Mouse (Mus musculus) neural tube, embryonic 14.5 days (tissue): ENCODE results near the gene Tut4. TPM values are rescaled to one million over a fixed set of nuclear protein-coding genes. Genes with fewer than 3 reads are reported as not detected.

ENCODE experiments used
- ATAC-seq: fragments of 200-750 bp; cut with Nextera tagmentation; 2 replicates; pipeline ENCODE4 v1.8.0; 2017; ENCODE audit warnings: low read depth, mild to moderate bottlenecking, moderate TSS enrichment, moderate library complexity
- H3K27ac ChIP-seq: fragments of 300-500 bp; sonication (generic); 2 replicates; pipeline ENCODE4 v1.5.1; 2014; ENCODE audit warnings: low read depth, mild to moderate bottlenecking, control low read depth, low read length, moderate library complexity, mixed read lengths
- H3K27me3 ChIP-seq: fragments of 300-500 bp; sonication (generic); 2 replicates; pipeline ENCODE4 v1.6.1; 2014; ENCODE audit warnings: low read length; ENCODE audit not compliant: control insufficient read depth, insufficient read depth
- H3K36me3 ChIP-seq: fragments of 300-500 bp; sonication (generic); 2 replicates; pipeline ENCODE4 v1.6.1; 2014; ENCODE audit warnings: low read length, mixed read lengths; ENCODE audit not compliant: control insufficient read depth, insufficient read depth
- H3K4me1 ChIP-seq: fragments of 300-500 bp; sonication (generic); 2 replicates; pipeline ENCODE4 v1.6.1; 2014; ENCODE audit warnings: low read length; ENCODE audit not compliant: control insufficient read depth, insufficient read depth
- H3K4me2 ChIP-seq: fragments of 300-500 bp; sonication (generic); 2 replicates; pipeline ENCODE4 v1.6.1; 2014; ENCODE audit warnings: mild to moderate bottlenecking, low read depth, low read length, control low read depth
- H3K4me3 ChIP-seq: fragments of 300-500 bp; sonication (generic); 2 replicates; pipeline ENCODE4 v1.5.1; 2014; ENCODE audit warnings: low read depth, low read length, control low read depth, mixed read lengths
- H3K9ac ChIP-seq: fragments of 300-500 bp; sonication (generic); replicated peaks from 2 replicates; pipeline ENCODE4 v1.6.1; 2014; ENCODE audit warnings: low read depth, mild to moderate bottlenecking, control low read depth, low read length, mixed read lengths
- H3K9me3 ChIP-seq: fragments of 300-500 bp; sonication (generic); 2 replicates; pipeline ENCODE4 v1.6.1; 2016; ENCODE audit warnings: low read length; ENCODE audit not compliant: control insufficient read depth
- WGBS: fragments of 180-500 bp; shearing (Covaris S2); extraction: QIAGEN DNeasy Blood & Tissue Kit; methylation state at CpG from one replicate; pipeline ENCODE4 v1.1.7; 2014; 5-methylcytosine and 5-hydroxymethylcytosine counted together
- polyA plus RNA-seq: library from polyadenylated mRNA; unstranded; fragments of >200 nt; fragmentation: Nextera tagmentation; extraction: Ambion mirVana; gene quantifications from 2 replicates; pipeline ENCODE4 v1.2.1, GENCODE M21; 2014

The Tut4 gene
- polyA plus RNA-seq, 1 experiment from 2014 or later = 65.8 TPM

GRCm38 (mm10) chr4:108579743-108580411 is 120.7 kb downstream of the Tut4 start:
- Histone ChIP-seq H3K9ac (0 out of 2 replicates have a peak overlapping the region, but pooled peaks have one; percentile 21), H3K4me2 (peak overlapping the region; percentile 91), H3K27ac (no peak overlapping the region), H3K4me1 (peaks cover 15% of the 10 kb centered on the region; the same call in 1 of the 2 replicates), H3K27me3 (no peaks in the 10 kb centered on the region), H3K36me3 (peaks cover 16% of the 10 kb centered on the region; the same call in 1 of the 2 replicates), H3K9me3 (no peaks in the 10 kb centered on the region), H3K4me3 (peak overlapping the region; percentile 83)
- ATAC-seq = no peak
- 3% methylated on average over 16 of the region's 16 CpGs for WGBS

- Histone ChIP-seq H3K4me1 (no peaks in the 10 kb centered on the region), H3K9ac (no peak overlapping the region), H3K27ac (no peak overlapping the region), H3K9me3 (no peaks in the 10 kb centered on the region), H3K27me3 (no peaks in the 10 kb centered on the region), H3K36me3 (no peaks in the 10 kb centered on the region), H3K4me2 (no peak overlapping the region), H3K4me3 (no peak overlapping the region)
- no peak for ATAC-seq
- WGBS = 91% methylated on average over 2 of the region's 2 CpGs
Measured at GRCm38 (mm10) chr4:108593376-108593775, 134.2 kb downstream of the Tut4 start.

GRCm38 (mm10) chr4:108595785-108596184 is 136.6 kb downstream of the Tut4 start:
- H3K27me3 ChIP-seq = no peaks in the 10 kb centered on the region
- H3K36me3 ChIP-seq = no peaks in the 10 kb centered on the region
- H3K4me3 ChIP-seq = no peak overlapping the region
- no peak overlapping the region for H3K4me2 ChIP-seq
- no peak overlapping the region for H3K27ac ChIP-seq
- 87% methylated on average over 1 of the region's 1 CpGs for WGBS
- no peaks in the 10 kb centered on the region for H3K4me1 ChIP-seq
- no peak overlapping the region for H3K9ac ChIP-seq
- no peak for ATAC-seq
- H3K9me3 ChIP-seq = no peaks in the 10 kb centered on the region

- ATAC-seq = no peak
- H3K36me3 ChIP-seq = no peaks in the 10 kb centered on the region
- H3K4me3 ChIP-seq = no peak overlapping the region
- H3K4me1 ChIP-seq = no peaks in the 10 kb centered on the region
- H3K27ac ChIP-seq = no peak overlapping the region
- no peaks in the 10 kb centered on the region for H3K27me3 ChIP-seq
- H3K4me2 ChIP-seq = no peak overlapping the region
- no peak overlapping the region for H3K9ac ChIP-seq
- H3K9me3 ChIP-seq = no peaks in the 10 kb centered on the region
- 92% methylated on average over 4 of the region's 4 CpGs for WGBS
Measured at GRCm38 (mm10) chr4:108598306-108598705, 139.1 kb downstream of the Tut4 start.

- ATAC-seq = no peak
- peaks cover 3% of the 10 kb centered on the region; the same call in 1 of the 2 replicates for H3K36me3 ChIP-seq
- no peak overlapping the region for H3K4me2 ChIP-seq
- H3K4me1 ChIP-seq = no peaks in the 10 kb centered on the region
- H3K9ac ChIP-seq = no peak overlapping the region
- no peak overlapping the region for H3K27ac ChIP-seq
- no peaks in the 10 kb centered on the region for H3K9me3 ChIP-seq
- no peaks in the 10 kb centered on the region for H3K27me3 ChIP-seq
- no peak overlapping the region for H3K4me3 ChIP-seq
- 92% methylated on average over 7 of the region's 7 CpGs for whole genome bisulfite sequencing
Measured at GRCm38 (mm10) chr4:108601870-108602269, 142.6 kb downstream of the Tut4 start.

- no peak for ATAC-seq
- H3K4me3 ChIP-seq = no peak overlapping the region
- H3K27ac ChIP-seq = no peak overlapping the region
- 96% methylated on average over 3 of the region's 3 CpGs for WGBS
- no peak overlapping the region for H3K9ac ChIP-seq
- H3K9me3 ChIP-seq = no peaks in the 10 kb centered on the region
- H3K4me2 ChIP-seq = no peak overlapping the region
- no peaks in the 10 kb centered on the region for H3K4me1 ChIP-seq
- peaks cover 3% of the 10 kb centered on the region; the same call in 1 of the 2 replicates for H3K36me3 ChIP-seq
- H3K27me3 ChIP-seq = no peaks in the 10 kb centered on the region
Measured at GRCm38 (mm10) chr4:108608651-108609050, 149.4 kb downstream of the Tut4 start.

Other genes with a start within 250 kb of the Tut4 start
- not detected in 2 replicates for gene Zyg11a, start 241.4 kb upstream of the Tut4 start, polyA plus RNA-seq
- gene Zyg11b, start 158.3 kb upstream of the Tut4 start, polyA plus RNA-seq = 42.7 and 48.5 TPM in 2 replicates
- 44.1 and 45.0 TPM in 2 replicates for gene Coa7, start 131.3 kb upstream of the Tut4 start, polyA plus RNA-seq
- gene Shisal2a, start 76.1 kb upstream of the Tut4 start, polyA plus RNA-seq = 6.0 and 7.7 TPM in 2 replicates
- gene Gpx7, start 52.5 kb upstream of the Tut4 start, polyA plus RNA-seq = 21.7 and 37.4 TPM in 2 replicates
- gene Prpf38a, start 119.9 kb downstream of the Tut4 start, polyA plus RNA-seq = 78.9 and 82.5 TPM in 2 replicates
- 2.0 and 2.1 TPM in 2 replicates for gene Orc1, start 120.0 kb downstream of the Tut4 start, polyA plus RNA-seq
- 16.5 and 23.0 TPM in 2 replicates for gene Cc2d1b, start 160.5 kb downstream of the Tut4 start, polyA plus RNA-seq